ENCODE assay signal across 19 mouse cellular contexts in the genomic region with DNA sequence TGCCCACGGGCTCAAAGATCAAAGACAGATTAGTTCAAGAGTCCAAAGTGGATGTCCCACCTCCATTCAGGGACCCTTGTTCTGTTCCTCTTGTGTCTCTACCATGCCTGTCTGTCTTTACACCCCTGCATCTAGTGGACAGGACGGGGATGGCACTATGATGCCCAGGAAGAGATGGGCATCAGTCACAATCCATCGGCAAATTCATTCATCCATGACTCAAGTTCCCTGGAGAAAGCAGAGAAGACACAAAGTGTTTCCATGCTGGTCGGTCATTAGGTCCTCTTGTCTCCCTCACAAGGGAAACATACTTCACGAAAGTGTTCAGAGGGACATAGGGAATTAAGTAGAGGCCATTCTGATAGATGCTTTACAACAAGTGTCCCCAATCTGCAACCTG.
DNase-seq lines count a peak whose midpoint lies in the region; TF ChIP-seq lines count a peak whose summit lies in the region.
"Had no signal": no experiment of that assay in that cellular context is flagged by ENCODE, and none has a peak within 500 bp of the region (broad histone marks: within the 10 kb centered on the region; RNA-seq: fewer than 3 reads in every experiment).

No protein-coding gene starts in this region.

- no peak for TF ChIP-seq POLR2A in heart, adult 2 months (IDR thresholded peaks at IDR 0.05; ENCODE audit: insufficient read depth, low read depth, low read length)
- TF ChIP-seq POLR2A in ES-Bruce4 (IDR thresholded peaks at IDR 0.05; ENCODE audit: insufficient read depth, low read length) = no peak

- H3K4me1 ChIP-seq in heart, embryonic 10.5 days = peaks cover 41% of the 10 kb centered on the region
- H3K4me1 ChIP-seq in heart, adult 2 months (ENCODE audit: control insufficient read depth, insufficient read depth, low read length) = peaks cover 7% of the 10 kb centered on the region
- H3K4me1 ChIP-seq in ES-Bruce4 (ENCODE audit: control insufficient read depth, insufficient read depth, low read length) = peaks cover 7% of the 10 kb centered on the region

- peak; percentile 55 for DNase-seq in heart, adult 11 months
- DNase-seq in heart, postnatal 25 days (ENCODE audit: low spot score) = no peak
- DNase-seq in heart, embryonic 10.5 days (ENCODE audit: low spot score) = peak; percentile 57
- DNase-seq in heart, adult 2 months = no peak
- no peak for DNase-seq in layer of hippocampus, postnatal 10 days (ENCODE audit: low spot score in 2 of 2)
- DNase-seq: adrenal gland, adult 2 months; adrenal gland, adult 8-10 months; adrenal gland, postnatal 10 days; adrenal gland, postnatal 14 days; adrenal gland, postnatal 25 days; adrenal gland, postnatal 36 days; B cell, adult 2 months; cerebellum, adult 11 months; cerebellum, adult 11-12 months; cerebellum, adult 18-20 months; cerebellum, adult 2 months had no signal

- H3K4me3 ChIP-seq in heart, embryonic 10.5 days = no peak overlapping the region
- no peak overlapping the region for H3K4me3 ChIP-seq in heart, adult 2 months
- H3K4me3 ChIP-seq in ES-Bruce4 (ENCODE audit: low read depth, low read length) = no peak overlapping the region

- 87% methylated on average over 5 of the region's 5 CpGs for WGBS in heart, embryonic 10.5 days
- WGBS in heart, adult 2 months = 87% methylated on average over 5 of the region's 5 CpGs

- no peaks in the 10 kb centered on the region for H3K9me3 ChIP-seq in heart, embryonic 10.5 days
- H3K9me3 ChIP-seq in ES-Bruce4 (replicated peaks; ENCODE audit: control insufficient read depth, insufficient read depth, low read length, poor library complexity, severe bottlenecking) = no peaks in the 10 kb centered on the region
- H3K9me3 ChIP-seq: G1E had no signal

- no peak overlapping the region for H3K9ac ChIP-seq in heart, adult 2 months (ENCODE audit: low read depth, low read length)
- no peak overlapping the region for H3K9ac ChIP-seq in ES-Bruce4 (ENCODE audit: low read depth, poor library complexity, severe bottlenecking)

- no peak for TF ChIP-seq EP300 in heart, adult 2 months (IDR thresholded peaks at IDR 0.05; ENCODE audit: insufficient read depth, low read depth, low read length)
- TF ChIP-seq EP300 in ES-Bruce4 (IDR thresholded peaks at IDR 0.05; ENCODE audit: insufficient read depth, low read depth, low read length) = no peak

- no peaks in the 10 kb centered on the region for H3K36me3 ChIP-seq in heart, embryonic 10.5 days
- no peaks in the 10 kb centered on the region for H3K36me3 ChIP-seq in heart, adult 2 months (ENCODE audit: control insufficient read depth, insufficient read depth, low read length)
- H3K36me3 ChIP-seq in ES-Bruce4 (ENCODE audit: control insufficient read depth, insufficient read depth, low read length, poor library complexity, severe bottlenecking) = no peaks in the 10 kb centered on the region
- H3K36me3 ChIP-seq: G1E had no signal

- TF ChIP-seq CTCF in heart, adult 2 months (IDR thresholded peaks at IDR 0.05) = no peak
- no peak for TF ChIP-seq CTCF in ES-Bruce4 (IDR thresholded peaks at IDR 0.05; ENCODE audit: low read depth, low read length)

- H3K79me2 ChIP-seq in heart, adult 2 months (replicated peaks; ENCODE audit: control insufficient read depth, insufficient read depth, low read length) = no peaks in the 10 kb centered on the region

- intact Hi-C loops in heart, postnatal 25 days (cut with DNase I) = no loop called here
- intact Hi-C loops in heart, adult 2 months (cut with DNase I) = no loop called here

- H3K27ac ChIP-seq in heart, embryonic 10.5 days = no peak overlapping the region
- no peak overlapping the region for H3K27ac ChIP-seq in heart, adult 2 months
- peak overlapping the region; percentile 39; the same call in 1 of the 2 replicates for H3K27ac ChIP-seq in ES-Bruce4 (ENCODE audit: insufficient read depth, low read length)

- 0 out of 2 replicates have a peak, but pooled peaks cover 4% of the 10 kb centered on the region for H3K27me3 ChIP-seq in heart, embryonic 10.5 days (ENCODE audit: insufficient read depth, poor library complexity, severe bottlenecking)
- H3K27me3 ChIP-seq in heart, adult 2 months (ENCODE audit: control insufficient read depth, insufficient read depth, low read length) = no peaks in the 10 kb centered on the region; the same call in 1 of the 2 replicates
- no peaks in the 10 kb centered on the region for H3K27me3 ChIP-seq in ES-Bruce4 (ENCODE audit: control insufficient read depth, insufficient read depth, low read length, poor library complexity, severe bottlenecking)
- H3K27me3 ChIP-seq: CH12.LX had no signal

Comparison
In these comparisons a context has a peak if more than half of its experiments do, and no peak if none do; other contexts are left out.
1. DNase-seq: peak in heart, adult 11 months (single experiment) and heart, embryonic 10.5 days (single experiment); none in heart, postnatal 25 days (single experiment), heart, adult 2 months (0 of 2) and layer of hippocampus, postnatal 10 days (0 of 2).